Mouse (Mus musculus) liver, embryonic 15.5 days (tissue): ENCODE results near the gene Arhgef10l. TPM values are rescaled to one million over a fixed set of nuclear protein-coding genes. Genes with fewer than 3 reads are reported as not detected.

Experiments used
- ATAC-seq: fragments of 200-750 bp; cut with Nextera tagmentation; 2 replicates; pipeline ENCODE4 v1.8.0; 2017; ENCODE audit warnings: moderate number of reproducible peaks, mild to moderate bottlenecking, moderate library complexity; ENCODE audit not compliant: insufficient read depth
- H3K27ac ChIP-seq: fragments of 300-500 bp; sonication (generic); replicated peaks from 2 replicates; pipeline ENCODE4 v1.5.1; 2015; ENCODE audit warnings: mild to moderate bottlenecking, inconsistent platforms
- H3K27me3 ChIP-seq: fragments of 300-500 bp; sonication (generic); 2 replicates; pipeline ENCODE4 v1.6.1; 2015; ENCODE audit warnings: mild to moderate bottlenecking, inconsistent platforms
- H3K36me3 ChIP-seq: fragments of 300-500 bp; sonication (generic); replicated peaks from 2 replicates; pipeline ENCODE4 v1.6.1; 2015; ENCODE audit warnings: moderate library complexity, mild to moderate bottlenecking, inconsistent platforms
- H3K4me1 ChIP-seq: fragments of 300-500 bp; sonication (generic); replicated peaks from 2 replicates; pipeline ENCODE4 v1.6.1; 2015; ENCODE audit warnings: inconsistent platforms
- H3K4me2 ChIP-seq: fragments of 300-500 bp; sonication (generic); 2 replicates; pipeline ENCODE4 v1.6.1; 2015; ENCODE audit warnings: moderate library complexity, mild to moderate bottlenecking, inconsistent platforms
- H3K4me3 ChIP-seq: fragments of 300-500 bp; sonication (generic); replicated peaks from 2 replicates; pipeline ENCODE4 v1.5.1; 2015; ENCODE audit warnings: mild to moderate bottlenecking, inconsistent platforms
- H3K9ac ChIP-seq: fragments of 300-500 bp; sonication (generic); 2 replicates; pipeline ENCODE4 v1.6.1; 2015; ENCODE audit warnings: moderate library complexity, mild to moderate bottlenecking, inconsistent platforms
- H3K9me3 ChIP-seq: fragments of 300-500 bp; sonication (generic); replicated peaks from 2 replicates; pipeline ENCODE4 v1.6.1; 2016; ENCODE audit warnings: inconsistent platforms
- WGBS: fragments of 180-500 bp; shearing (Covaris S2); methylation state at CpG from one replicate; pipeline ENCODE4 v1.1.7; 2015; ENCODE audit warnings: mixed read lengths; ENCODE audit not compliant: insufficient replicate concordance; 5-methylcytosine and 5-hydroxymethylcytosine counted together
- polyA plus RNA-seq: library from polyadenylated mRNA; unstranded; fragments of >200 nt; fragmentation: Nextera tagmentation; extraction: Ambion mirVana; gene quantifications from 2 replicates; pipeline ENCODE4 v1.2.1, GENCODE M21; 2015

Arhgef10l gene
- polyA plus RNA-seq, 1 experiment from 2014 or later, result 4.8 TPM

DNA sequence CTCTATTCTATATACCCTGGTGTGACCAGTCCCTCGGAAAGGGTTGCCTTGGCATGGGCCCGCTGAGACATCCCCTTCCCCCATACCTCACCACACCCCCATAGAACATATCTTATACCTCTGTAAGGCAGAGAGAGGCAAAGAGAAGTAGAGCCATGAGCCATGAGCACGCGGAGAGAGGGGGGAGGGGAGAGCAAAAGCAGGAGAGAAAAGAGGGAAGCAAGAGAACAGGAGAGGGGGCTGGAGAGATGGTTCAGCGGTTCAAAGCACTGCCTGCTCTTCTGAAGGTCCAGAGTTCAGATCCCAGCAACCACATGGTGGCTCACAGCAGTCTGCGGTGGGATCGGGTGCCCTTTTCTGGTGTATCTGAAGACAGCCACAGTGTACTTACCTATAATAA is 25.7 kb upstream of the Arhgef10l start:
- H3K27me3 ChIP-seq, result no peaks in the 10 kb centered on the region
- H3K36me3 ChIP-seq, result no peaks in the 10 kb centered on the region
- WGBS, result 45% methylated on average over 7 of the region's 7 CpGs
- H3K4me2 ChIP-seq, result no peak overlapping the region
- peaks cover 89% of the 10 kb centered on the region for H3K4me1 ChIP-seq
- no peak overlapping the region for H3K9ac ChIP-seq
- ATAC-seq, result no peak
- peak overlapping the region; percentile 39 for H3K27ac ChIP-seq
- no peak overlapping the region for H3K4me3 ChIP-seq
- no peaks in the 10 kb centered on the region for H3K9me3 ChIP-seq

DNA sequence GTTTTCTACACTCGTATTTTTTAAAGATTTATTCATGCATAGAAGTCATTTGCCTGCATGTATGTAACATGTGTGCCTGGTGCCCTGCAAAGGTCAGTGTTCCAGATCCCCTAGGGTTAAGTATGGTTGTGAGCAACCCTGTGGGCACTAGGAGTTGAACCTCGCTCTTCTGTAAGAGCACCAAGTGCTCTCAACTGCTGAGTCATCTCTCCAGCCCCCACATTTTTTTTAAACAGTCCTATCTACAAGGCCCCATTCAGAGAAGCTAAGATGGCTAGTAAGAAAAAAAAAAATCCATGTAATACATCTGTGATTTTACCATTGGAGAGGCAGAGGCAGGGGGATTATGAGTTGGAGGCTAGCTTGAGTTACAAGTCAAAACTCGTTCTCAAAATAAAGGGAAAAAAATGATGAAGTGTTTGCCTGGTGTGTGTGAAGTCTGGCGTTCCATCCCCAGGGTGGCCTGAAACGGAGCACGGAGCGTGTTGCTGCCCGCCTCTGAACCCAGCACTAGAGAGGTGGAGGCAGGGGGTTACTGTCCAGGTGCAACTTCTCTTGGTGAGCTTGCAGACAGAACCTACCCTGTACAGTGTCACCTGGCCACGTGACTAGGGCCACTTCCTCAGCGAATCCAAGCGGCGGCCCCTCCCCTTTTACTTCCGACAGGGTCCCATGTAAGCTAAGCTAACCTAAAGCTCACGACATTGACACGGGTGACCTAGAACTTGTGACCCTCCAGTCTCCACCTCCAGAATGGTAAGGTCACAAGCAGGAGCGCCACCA is 24.3 kb upstream of the Arhgef10l start:
- no peaks in the 10 kb centered on the region for H3K36me3 ChIP-seq
- H3K27me3 ChIP-seq, result no peaks in the 10 kb centered on the region
- 48% methylated on average over 16 of the region's 16 CpGs for WGBS
- H3K9ac ChIP-seq, result 0 out of 2 replicates have a peak overlapping the region, but pooled peaks have one; percentile 17
- ATAC-seq, result peak; percentile 67
- H3K4me1 ChIP-seq, result peaks cover 84% of the 10 kb centered on the region
- H3K4me3 ChIP-seq, result no peak overlapping the region
- no peaks in the 10 kb centered on the region for H3K9me3 ChIP-seq
- peak overlapping the region; percentile 65 for H3K27ac ChIP-seq
- H3K4me2 ChIP-seq, result peak overlapping the region; percentile 54

DNA sequence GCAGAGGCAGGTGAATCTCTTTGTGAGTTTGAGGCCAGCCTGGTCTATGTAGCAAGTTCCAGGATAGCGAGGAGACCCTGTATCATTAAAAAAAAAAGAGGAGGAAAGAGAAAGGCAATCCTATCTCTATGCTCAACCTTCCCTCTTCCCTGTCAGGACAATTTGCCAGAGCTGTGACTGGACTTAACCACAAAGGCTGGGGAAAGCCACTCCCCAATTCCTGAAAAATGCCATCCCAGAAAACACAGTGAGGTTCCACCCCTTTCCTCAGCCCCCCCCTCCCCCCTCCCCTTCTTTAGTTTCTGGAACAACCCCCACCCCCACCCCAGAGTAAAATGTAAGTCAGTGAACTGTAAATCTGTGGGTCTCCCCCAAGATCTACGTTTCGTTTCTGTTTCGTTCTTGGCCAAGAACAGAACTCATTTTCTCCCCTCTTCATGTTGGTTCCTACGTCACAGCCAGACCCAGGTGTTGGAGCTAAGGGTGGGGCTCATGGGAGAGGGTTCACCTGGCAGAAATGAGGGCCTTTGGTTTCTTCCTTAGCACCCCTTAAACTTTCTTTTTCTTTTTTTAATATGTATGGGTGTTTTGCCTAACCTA is 23.1 kb upstream of the Arhgef10l start:
- Histone ChIP-seq H3K4me3 (no peak overlapping the region), H3K36me3 (no peaks in the 10 kb centered on the region), H3K27ac (peak overlapping the region; percentile 65), H3K4me2 (no peak overlapping the region), H3K9me3 (no peaks in the 10 kb centered on the region), H3K9ac (no peak overlapping the region), H3K4me1 (peaks cover 86% of the 10 kb centered on the region), H3K27me3 (no peaks in the 10 kb centered on the region)
- no peak for ATAC-seq
- 75% methylated on average over 5 of the region's 5 CpGs for WGBS

DNA sequence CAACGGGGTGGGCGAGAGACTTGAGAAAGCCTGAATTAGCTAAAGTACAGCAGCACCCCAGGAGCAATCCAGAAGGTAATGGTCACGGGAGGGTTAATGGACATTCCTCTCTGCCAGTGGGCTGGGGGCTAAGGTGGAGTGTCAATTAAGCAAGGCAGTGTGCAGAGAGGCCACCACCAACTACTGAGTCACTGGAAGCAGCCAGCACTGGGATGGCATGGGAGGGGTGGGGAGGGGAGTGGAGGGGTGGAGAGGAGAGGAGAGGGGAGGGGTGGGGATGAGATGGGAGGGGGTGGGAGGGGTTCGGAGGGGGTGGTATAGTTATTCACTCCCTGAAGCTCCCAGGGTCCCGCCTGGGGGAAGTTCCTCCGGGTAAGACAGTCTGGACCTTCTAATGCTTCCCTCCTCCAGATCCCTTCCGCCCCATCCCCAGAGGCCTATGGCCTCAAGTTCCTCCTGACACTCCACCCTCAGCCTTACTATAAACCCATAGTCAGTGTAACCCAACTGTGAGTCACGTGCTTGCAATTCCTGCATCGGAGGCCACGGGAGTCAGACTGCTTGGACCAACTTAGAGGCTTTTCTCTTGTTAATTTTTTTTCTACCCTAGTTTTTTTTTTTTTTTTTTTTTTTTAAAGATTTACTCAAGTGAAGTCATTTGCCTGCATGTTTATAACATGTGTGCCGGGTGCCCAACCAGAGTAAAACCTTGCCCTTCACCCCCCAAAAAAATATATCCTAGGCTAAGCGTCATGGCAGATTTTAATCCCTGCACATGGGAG is 22.4 kb upstream of the Arhgef10l start:
- peak overlapping the region; percentile 65 for H3K27ac ChIP-seq
- no peak for ATAC-seq
- WGBS, result 45% methylated on average over 12 of the region's 12 CpGs

GRCm38 (mm10) chr4:140684881-140685303 is 19.1 kb upstream of the Arhgef10l start:
- Histone ChIP-seq H3K4me3 (peak overlapping the region; percentile 54), H3K36me3 (no peaks in the 10 kb centered on the region), H3K27me3 (no peaks in the 10 kb centered on the region), H3K9ac (peak overlapping the region; percentile 65), H3K9me3 (no peaks in the 10 kb centered on the region), H3K27ac (peak overlapping the region; percentile 85), H3K4me2 (peak overlapping the region; percentile 82), H3K4me1 (peaks cover 85% of the 10 kb centered on the region)
- ATAC-seq, result no peak
- WGBS, result 20% methylated on average over 6 of the region's 6 CpGs

More for the DNA sequence above, 22.4 kb upstream of the Arhgef10l start:
- Histone ChIP-seq H3K4me2 (no peak overlapping the region), H3K9me3 (no peaks in the 10 kb centered on the region), H3K4me1 (peaks cover 85% of the 10 kb centered on the region), H3K36me3 (no peaks in the 10 kb centered on the region), H3K27me3 (no peaks in the 10 kb centered on the region), H3K9ac (no peak overlapping the region), H3K4me3 (no peak overlapping the region)

DNA sequence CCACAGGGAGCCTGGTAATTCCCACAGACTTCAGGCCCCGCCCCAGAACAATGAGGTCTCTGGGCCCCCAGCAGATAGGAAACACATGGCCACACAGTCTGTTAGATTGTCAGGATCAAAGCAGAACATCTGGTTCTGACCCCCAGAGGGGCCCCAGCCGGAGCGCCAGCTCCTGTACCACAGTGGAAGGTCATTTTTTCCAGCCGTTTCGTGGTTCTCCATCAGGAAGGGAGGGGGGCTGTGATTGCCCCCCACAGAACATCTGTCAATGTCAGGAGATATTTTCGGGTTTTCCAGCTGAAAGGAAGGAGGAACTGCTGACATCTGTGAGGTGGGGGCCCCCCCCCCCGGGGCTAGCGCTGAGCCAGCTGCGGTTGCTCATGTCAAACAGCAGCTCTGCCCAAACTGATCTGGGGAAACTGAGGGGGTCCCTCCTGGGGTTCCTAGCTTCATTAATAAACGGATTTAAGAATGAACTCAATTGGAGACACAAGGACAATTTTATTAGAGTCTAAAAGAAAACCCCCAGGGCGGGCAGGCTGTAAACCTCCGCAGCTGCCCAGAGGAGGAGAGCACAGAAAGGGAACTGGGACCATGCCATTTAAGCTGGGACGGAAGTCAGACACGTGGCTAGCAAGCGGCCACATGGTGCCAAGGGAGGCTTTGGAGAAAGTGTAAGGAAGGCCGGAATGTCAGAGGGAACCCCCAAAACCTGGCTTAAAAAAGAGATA is 18.5 kb upstream of the Arhgef10l start:
- Histone ChIP-seq H3K4me1 (peaks cover 85% of the 10 kb centered on the region), H3K36me3 (no peaks in the 10 kb centered on the region), H3K9me3 (no peaks in the 10 kb centered on the region), H3K9ac (peak overlapping the region; percentile 65), H3K4me3 (peak overlapping the region; percentile 54), H3K27ac (peak overlapping the region; percentile 85), H3K27me3 (no peaks in the 10 kb centered on the region), H3K4me2 (peak overlapping the region; percentile 82)
- WGBS, result 4% methylated on average over 16 of the region's 16 CpGs
- ATAC-seq, result peak; percentile 90

- Histone ChIP-seq H3K27me3 (no peaks in the 10 kb centered on the region), H3K4me3 (peak overlapping the region; percentile 54), H3K27ac (peak overlapping the region; percentile 85), H3K9me3 (no peaks in the 10 kb centered on the region), H3K36me3 (no peaks in the 10 kb centered on the region), H3K4me2 (peak overlapping the region; percentile 82), H3K4me1 (peaks cover 82% of the 10 kb centered on the region), H3K9ac (peak overlapping the region; percentile 65)
- WGBS, result 14% methylated on average over 8 of the region's 8 CpGs
- peak; percentile 78 for ATAC-seq
Observed at GRCm38 (mm10) chr4:140683608-140684007, 17.8 kb upstream of the Arhgef10l start.

DNA sequence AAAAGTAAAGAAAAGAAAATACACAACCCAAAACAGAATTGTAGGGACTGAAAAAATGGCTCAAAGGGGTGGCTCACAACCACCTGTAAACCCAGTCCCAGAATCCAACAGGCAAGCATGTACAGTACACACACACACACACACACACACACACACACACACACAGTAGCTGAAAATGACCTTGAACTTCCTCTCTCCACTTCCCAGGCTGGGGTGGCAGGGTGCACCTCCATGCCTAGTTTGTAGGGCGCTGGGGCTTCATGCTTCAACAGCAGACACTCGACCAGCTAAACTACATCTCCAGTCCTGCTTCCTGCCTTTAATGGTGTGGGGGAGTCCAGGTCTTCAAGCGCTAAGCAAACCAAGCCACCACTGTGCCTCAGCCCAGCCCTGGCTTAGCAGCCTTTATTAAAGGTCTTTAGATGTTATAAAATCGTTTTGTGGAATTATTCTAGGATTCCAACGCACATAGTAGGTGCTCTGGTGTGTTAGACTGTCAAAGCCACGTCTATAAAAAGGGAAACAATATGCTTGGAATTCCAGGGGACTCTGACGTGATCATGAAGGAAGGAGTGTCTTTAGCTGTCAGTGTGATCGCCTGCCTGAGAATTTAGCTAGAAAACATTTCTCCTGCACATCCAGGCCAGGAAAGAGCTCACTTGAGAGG is 15.1 kb upstream of the Arhgef10l start:
- no peaks in the 10 kb centered on the region for H3K36me3 ChIP-seq

GRCm38 (mm10) chr4:140679723-140680380 is 14.0 kb upstream of the Arhgef10l start:
- peaks cover 56% of the 10 kb centered on the region for H3K4me1 ChIP-seq
- no peak overlapping the region; the same call in 1 of the 2 replicates for H3K9ac ChIP-seq
- peak overlapping the region; percentile 51; the same call in 1 of the 2 replicates for H3K27ac ChIP-seq
- ATAC-seq, result no peak
- 19% methylated on average over 18 of the region's 18 CpGs for WGBS
- H3K9me3 ChIP-seq, result no peaks in the 10 kb centered on the region
- H3K4me2 ChIP-seq, result peak overlapping the region; percentile 53
- no peaks in the 10 kb centered on the region for H3K36me3 ChIP-seq
- no peaks in the 10 kb centered on the region for H3K27me3 ChIP-seq
- H3K4me3 ChIP-seq, result peak overlapping the region; percentile 30

More for the DNA sequence above, 15.1 kb upstream of the Arhgef10l start:
- Histone ChIP-seq H3K4me2 (no peak overlapping the region), H3K4me1 (peaks cover 66% of the 10 kb centered on the region), H3K9ac (no peak overlapping the region), H3K4me3 (no peak overlapping the region), H3K9me3 (no peaks in the 10 kb centered on the region), H3K27me3 (no peaks in the 10 kb centered on the region), H3K27ac (peak overlapping the region; percentile 56)
- 36% methylated on average over 8 of the region's 8 CpGs for WGBS
- no peak for ATAC-seq

GRCm38 (mm10) chr4:140679038-140679437 is 13.2 kb upstream of the Arhgef10l start:
- no peaks in the 10 kb centered on the region for H3K9me3 ChIP-seq
- H3K4me2 ChIP-seq, result no peak overlapping the region
- peaks cover 52% of the 10 kb centered on the region for H3K4me1 ChIP-seq
- WGBS, result 11% methylated on average over 5 of the region's 5 CpGs
- no peaks in the 10 kb centered on the region for H3K36me3 ChIP-seq
- ATAC-seq, result no peak
- no peaks in the 10 kb centered on the region for H3K27me3 ChIP-seq
- no peak overlapping the region for H3K27ac ChIP-seq
- H3K9ac ChIP-seq, result no peak overlapping the region
- H3K4me3 ChIP-seq, result no peak overlapping the region
